Mouse (Mus musculus): Measurements from ENCODE around the gene Kantr. TPM values are rescaled to one million over a fixed set of nuclear protein-coding genes. Genes with fewer than 3 reads are reported as not detected.
A peak's percentile ranks its signal among the peaks of the same experiment; 100 is the strongest.
"Not testable (repeated sequence)": the region's sequence is repeated elsewhere in the genome, so short reads cannot be mapped to it uniquely, and the experiment has no call there.

Gene Kantr
- polyA plus RNA-seq, 1 experiment from 2014 or later: 19.2 TPM

DNA sequence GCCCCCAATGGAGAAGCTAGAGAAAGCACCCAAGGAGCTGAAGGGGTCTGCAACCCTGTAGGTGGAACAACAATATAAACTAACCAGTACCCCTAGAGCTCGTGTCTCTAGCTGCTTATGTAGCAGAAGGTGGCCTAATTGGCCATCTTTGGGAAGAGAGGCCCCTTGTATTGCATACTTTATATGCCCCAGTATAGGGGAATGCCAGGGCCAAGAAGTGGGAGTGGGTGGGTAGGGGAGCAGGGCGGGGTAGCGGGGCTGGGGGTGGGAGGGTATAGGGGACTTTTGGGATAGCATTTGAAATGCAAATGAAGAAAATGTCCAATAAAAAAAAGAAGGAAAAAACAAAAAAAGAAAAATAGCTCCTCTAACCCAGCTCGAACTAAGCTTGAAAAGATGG lies 8.8 kb upstream of the Kantr start:
- peaks cover 18% of the 10 kb centered on the region for H3K36me3 ChIP-seq (replicated peaks)
- not testable (repeated sequence) for H3K9ac ChIP-seq, H3K9me3 ChIP-seq
- H3K4me2 ChIP-seq: peak overlapping the region; percentile 30
- peaks cover 55% of the 10 kb centered on the region for H3K27me3 ChIP-seq
- H3K4me1 ChIP-seq: peaks cover 22% of the 10 kb centered on the region
- peak overlapping the region; percentile 97; the same call in 1 of the 2 replicates for H3K27ac ChIP-seq
- H3K4me3 ChIP-seq (replicated peaks): peak overlapping the region; percentile 27; the same call in 1 of the 2 replicates
- WGBS: 46% methylated on average over 4 of the region's 4 CpGs
- peak; percentile 42 for ATAC-seq (ENCODE audit: low FRiP score)

DNA sequence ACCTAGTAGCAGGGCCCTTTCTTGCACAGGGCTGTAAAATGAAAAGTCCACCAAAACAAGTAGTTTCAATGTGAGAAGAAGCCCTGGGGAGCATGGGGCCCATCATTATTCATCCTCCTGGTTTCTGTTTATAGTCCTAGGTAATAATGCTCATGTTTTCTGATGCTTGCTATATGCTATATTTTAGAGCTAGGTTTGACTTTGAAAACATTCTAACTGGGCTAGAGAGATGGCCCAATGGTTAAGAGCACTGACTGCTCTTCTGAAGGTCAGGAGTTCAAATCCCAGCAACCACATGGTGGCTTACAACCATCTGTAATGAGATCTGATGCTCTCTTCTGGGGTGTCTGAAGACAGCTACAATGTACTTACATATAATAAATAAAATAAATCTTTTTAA lies 2.1 kb upstream of the Kantr start:
- H3K4me3 ChIP-seq (replicated peaks); H3K4me1 ChIP-seq; H3K4me2 ChIP-seq; H3K36me3 ChIP-seq (replicated peaks); H3K9ac ChIP-seq; ATAC-seq (ENCODE audit: low FRiP score); H3K9me3 ChIP-seq; H3K27ac ChIP-seq: not testable (repeated sequence)
- peaks cover 41% of the 10 kb centered on the region for H3K27me3 ChIP-seq

DNA sequence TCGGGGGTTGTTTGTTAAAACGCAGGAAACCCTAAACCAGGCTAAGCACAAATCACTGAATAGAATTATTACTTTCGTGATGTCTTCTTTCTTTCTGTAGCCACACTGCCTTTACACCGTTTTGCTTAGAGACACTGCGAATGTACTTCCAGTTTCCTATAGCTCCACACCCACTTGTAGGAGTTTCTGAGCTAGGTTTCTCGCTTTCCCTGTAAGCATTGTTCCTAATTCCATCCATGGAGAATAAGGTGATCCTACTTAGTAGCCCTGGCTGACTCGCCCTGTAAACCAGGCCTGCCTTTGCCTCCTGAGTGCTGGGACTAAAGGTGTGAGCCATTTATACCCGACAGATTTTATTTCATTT lies 376 bp upstream of the Kantr start:
- Histone ChIP-seq H3K27me3 (peaks cover 40% of the 10 kb centered on the region), H3K4me2 (peak overlapping the region; percentile 43), H3K4me3 (replicated peaks) (peak overlapping the region; percentile 54; the same call in 1 of the 2 replicates), H3K9me3 (no peaks in the 10 kb centered on the region), H3K9ac (no peak overlapping the region), H3K4me1 (peaks cover 3% of the 10 kb centered on the region; the same call in 1 of the 2 replicates), H3K27ac (no peak overlapping the region), H3K36me3 (replicated peaks) (no peaks in the 10 kb centered on the region)
- 30% methylated on average over 8 of the region's 8 CpGs for WGBS
- 0 out of 2 replicates have a peak, but pooled peaks have one; percentile 17 for ATAC-seq (ENCODE audit: low FRiP score)

DNA sequence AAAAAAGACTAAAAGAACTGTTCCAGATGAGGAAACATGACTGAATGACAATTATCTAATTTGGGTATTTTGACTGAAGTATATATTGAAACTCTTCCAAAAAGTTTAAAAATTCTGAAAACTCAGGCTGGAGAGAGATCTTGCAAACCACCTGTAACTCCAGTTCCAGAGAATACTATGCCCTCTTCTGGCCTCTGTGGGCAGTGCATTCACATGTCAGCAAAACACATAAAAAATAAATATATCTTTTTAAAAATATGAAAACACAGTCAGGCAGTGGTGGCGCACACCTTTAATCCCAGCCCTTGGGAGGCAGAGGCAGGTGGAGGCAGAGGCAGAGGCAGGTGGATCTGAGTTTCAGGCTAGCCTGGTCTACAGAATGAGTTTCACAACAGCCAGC lies 3.7 kb downstream of the Kantr start:
- H3K4me1 ChIP-seq: peaks cover 3% of the 10 kb centered on the region; the same call in 1 of the 2 replicates
- no peak overlapping the region for H3K4me3 ChIP-seq (replicated peaks)
- H3K4me2 ChIP-seq: no peak overlapping the region
- WGBS: 87% methylated on average over 1 of the region's 1 CpGs
- no peaks in the 10 kb centered on the region for H3K36me3 ChIP-seq (replicated peaks)
- no peak overlapping the region for H3K27ac ChIP-seq
- no peak for ATAC-seq (ENCODE audit: low FRiP score)
- H3K9ac ChIP-seq: no peak overlapping the region
- H3K27me3 ChIP-seq: peaks cover 45% of the 10 kb centered on the region
- no peaks in the 10 kb centered on the region for H3K9me3 ChIP-seq

DNA sequence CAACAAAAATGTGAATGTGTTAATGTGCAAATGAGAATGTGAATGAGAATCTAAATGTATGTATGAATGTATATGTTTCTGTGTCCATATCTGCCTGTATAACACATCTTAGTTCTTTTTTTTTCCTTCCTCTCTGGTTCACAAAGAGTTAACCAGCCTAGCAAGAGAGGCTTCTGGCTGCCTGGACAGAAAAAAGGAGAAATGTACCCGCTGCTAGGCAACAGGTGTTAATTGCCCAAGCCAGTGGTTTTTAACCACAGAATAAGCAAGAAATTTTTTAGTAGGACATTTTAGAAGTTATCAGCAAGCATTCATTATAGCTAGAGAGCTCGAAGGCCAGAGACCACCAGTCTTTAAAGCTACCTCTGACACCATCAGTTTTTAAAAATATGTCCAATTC lies 4.5 kb downstream of the Kantr start:
- 46% methylated on average over 2 of the region's 2 CpGs for WGBS
- Histone ChIP-seq H3K27me3 (peaks cover 41% of the 10 kb centered on the region), H3K9me3 (no peaks in the 10 kb centered on the region), H3K27ac (no peak overlapping the region), H3K36me3 (replicated peaks) (no peaks in the 10 kb centered on the region), H3K4me3 (replicated peaks) (no peak overlapping the region), H3K4me1 (peaks cover 3% of the 10 kb centered on the region; the same call in 1 of the 2 replicates), H3K9ac (no peak overlapping the region), H3K4me2 (no peak overlapping the region)
- ATAC-seq (ENCODE audit: low FRiP score): no peak

DNA sequence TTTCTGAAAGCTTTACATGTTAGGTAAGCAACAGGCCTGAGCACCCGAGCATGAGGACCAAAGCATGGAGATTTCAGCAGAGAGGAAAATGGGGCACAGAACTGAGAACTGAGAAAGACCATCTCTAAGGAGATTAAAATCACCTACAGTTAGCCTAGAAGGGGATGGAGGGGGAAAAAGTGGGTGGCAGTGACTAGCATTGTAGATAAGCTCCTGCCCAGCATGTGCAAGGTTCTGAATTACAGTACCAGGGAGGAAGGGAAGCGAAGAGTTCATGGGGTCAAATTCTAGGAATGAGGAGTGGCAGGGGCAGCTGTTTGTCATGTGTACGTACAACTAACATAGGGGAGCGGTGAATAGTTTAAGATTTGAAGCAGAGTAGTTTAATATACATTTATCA lies 6.8 kb downstream of the Kantr start:
- Histone ChIP-seq H3K27me3 (peaks cover 29% of the 10 kb centered on the region), H3K4me2 (no peak overlapping the region), H3K27ac (no peak overlapping the region), H3K4me1 (no peaks in the 10 kb centered on the region), H3K9ac (no peak overlapping the region), H3K9me3 (no peaks in the 10 kb centered on the region), H3K4me3 (replicated peaks) (no peak overlapping the region), H3K36me3 (replicated peaks) (no peaks in the 10 kb centered on the region)
- WGBS: 89% methylated on average over 4 of the region's 4 CpGs
- no peak for ATAC-seq (ENCODE audit: low FRiP score)

DNA sequence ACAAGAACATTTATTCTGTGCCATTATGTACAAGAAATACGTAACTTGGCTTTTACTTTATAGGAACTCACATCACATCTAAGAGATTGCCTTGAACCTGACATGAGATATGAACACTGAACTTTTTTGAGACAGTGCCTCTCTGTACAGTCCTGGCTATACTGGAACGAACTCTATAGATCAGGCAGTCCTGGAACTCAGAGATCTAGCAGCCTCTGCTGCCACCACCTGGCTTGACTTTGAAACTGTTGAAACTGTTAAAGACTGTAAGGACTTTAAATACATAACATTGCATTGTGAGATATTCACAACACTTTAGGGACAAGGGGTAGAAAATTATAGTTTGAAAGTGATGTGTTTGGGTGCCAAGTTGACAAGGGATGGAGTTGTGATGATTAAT lies 19.4 kb downstream of the Kantr start:
- H3K27me3 ChIP-seq: peaks cover 24% of the 10 kb centered on the region
- H3K4me1 ChIP-seq: no peaks in the 10 kb centered on the region
- no peak overlapping the region for H3K4me2 ChIP-seq
- H3K36me3 ChIP-seq (replicated peaks): no peaks in the 10 kb centered on the region
- no peak overlapping the region for H3K27ac ChIP-seq
- WGBS: 66% methylated on average over 2 of the region's 2 CpGs
- H3K9me3 ChIP-seq: no peaks in the 10 kb centered on the region
- H3K9ac ChIP-seq: no peak overlapping the region
- H3K4me3 ChIP-seq (replicated peaks): no peak overlapping the region
- no peak for ATAC-seq (ENCODE audit: low FRiP score)

DNA sequence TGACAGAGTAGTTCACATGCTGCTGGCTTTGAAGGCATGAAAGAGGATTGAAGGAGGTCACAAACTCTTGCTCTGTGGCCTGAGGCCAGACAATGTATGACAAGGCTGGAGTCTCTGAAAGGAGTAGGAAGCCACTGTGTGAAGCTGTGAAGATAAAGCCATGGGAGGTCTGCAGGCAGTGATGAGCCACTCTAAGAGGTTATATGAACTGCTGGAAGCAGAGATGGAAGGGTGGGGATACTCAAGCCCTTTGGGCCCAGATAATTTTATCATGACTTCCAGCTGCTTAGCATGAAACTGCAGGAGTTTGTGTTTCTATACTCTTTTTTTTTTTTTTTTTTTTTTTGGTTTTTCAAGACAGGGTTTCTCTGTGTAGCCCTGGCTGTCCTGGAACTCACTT lies 19.9 kb downstream of the Kantr start:
- H3K4me1 ChIP-seq: no peaks in the 10 kb centered on the region
- H3K9me3 ChIP-seq: no peaks in the 10 kb centered on the region
- no peaks in the 10 kb centered on the region for H3K36me3 ChIP-seq (replicated peaks)
- no peak overlapping the region for H3K4me2 ChIP-seq
- ATAC-seq (ENCODE audit: low FRiP score): no peak
- H3K4me3 ChIP-seq (replicated peaks): no peak overlapping the region
- H3K27me3 ChIP-seq: peaks cover 24% of the 10 kb centered on the region
- no peak overlapping the region for H3K9ac ChIP-seq
- no peak overlapping the region for H3K27ac ChIP-seq

DNA sequence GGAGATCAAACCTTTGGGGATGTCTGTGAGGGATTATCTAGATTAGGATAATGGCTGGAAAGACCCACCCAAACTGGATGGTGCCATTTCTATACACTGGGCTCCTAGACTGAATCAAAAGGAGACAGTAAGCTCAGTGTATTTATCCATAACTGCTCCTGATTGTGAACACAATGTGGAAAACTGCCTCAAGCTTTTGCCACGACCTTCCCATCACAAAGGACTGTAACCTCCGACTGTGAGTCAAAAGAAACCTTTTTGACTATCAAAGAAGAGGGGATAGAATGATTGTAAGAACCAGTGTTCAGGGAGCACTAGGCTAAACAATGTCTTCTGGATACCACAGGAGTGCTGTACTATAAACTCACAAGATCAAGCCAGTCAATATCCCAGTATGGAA lies 21.1 kb downstream of the Kantr start:
- WGBS: 73% methylated on average over 2 of the region's 2 CpGs
- H3K36me3 ChIP-seq (replicated peaks): no peaks in the 10 kb centered on the region
- no peak overlapping the region for H3K9ac ChIP-seq
- peaks cover 30% of the 10 kb centered on the region for H3K27me3 ChIP-seq
- no peak overlapping the region for H3K4me2 ChIP-seq
- no peaks in the 10 kb centered on the region for H3K9me3 ChIP-seq
- no peak overlapping the region for H3K4me3 ChIP-seq (replicated peaks)
- H3K4me1 ChIP-seq: no peaks in the 10 kb centered on the region
- no peak overlapping the region for H3K27ac ChIP-seq
- no peak for ATAC-seq (ENCODE audit: low FRiP score)

DNA sequence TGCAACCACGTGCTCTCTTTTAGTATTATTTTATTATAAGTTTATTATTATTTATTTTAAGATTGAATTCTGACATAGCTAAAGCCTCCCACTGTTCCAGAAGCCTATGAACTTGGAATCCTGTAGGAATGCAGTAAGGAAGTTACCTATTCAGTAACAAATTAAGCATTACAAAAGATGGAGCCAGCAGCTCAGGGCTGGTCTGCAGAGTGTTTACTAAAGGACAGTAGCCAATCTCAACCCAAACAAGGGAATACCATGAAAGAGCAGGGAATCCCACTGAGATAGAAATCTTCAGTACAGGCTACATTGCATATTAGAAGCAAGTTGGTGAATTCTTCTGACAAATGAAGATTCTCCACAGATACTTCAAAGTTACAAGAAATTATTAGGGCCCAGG lies 40.3 kb downstream of the Kantr start:
- not testable (repeated sequence) for H3K9me3 ChIP-seq; H3K4me3 ChIP-seq (replicated peaks); H3K4me2 ChIP-seq; H3K27me3 ChIP-seq; ATAC-seq (ENCODE audit: low FRiP score); H3K36me3 ChIP-seq (replicated peaks); H3K9ac ChIP-seq; H3K27ac ChIP-seq; H3K4me1 ChIP-seq
- WGBS: 65% methylated on average over 1 of the region's 1 CpGs

DNA sequence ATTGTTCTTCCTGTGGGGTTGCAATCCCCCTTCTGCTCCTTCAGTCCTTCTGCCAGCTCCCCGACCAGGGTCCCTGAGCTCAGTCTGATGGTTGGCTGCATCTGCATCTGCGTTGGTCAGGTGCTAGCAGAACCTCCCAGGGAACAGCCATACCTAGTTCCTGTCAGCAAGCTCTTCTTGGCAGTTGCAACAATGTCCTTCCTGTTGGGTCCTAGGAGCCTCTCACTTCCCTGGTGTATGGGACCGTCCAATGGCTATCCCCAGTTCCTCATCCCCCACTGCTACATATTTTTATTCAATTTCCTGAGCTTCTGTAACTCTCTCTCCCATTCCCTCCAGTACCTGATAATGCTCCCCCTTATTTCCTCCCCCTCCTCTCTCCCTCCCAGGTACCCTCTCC lies 42.5 kb downstream of the Kantr start:
- Histone ChIP-seq H3K4me3 (replicated peaks) (no peak overlapping the region), H3K27ac (no peak overlapping the region), H3K4me2 (no peak overlapping the region), H3K27me3 (0 out of 2 replicates have a peak, but pooled peaks cover 4% of the 10 kb centered on the region), H3K4me1 (no peaks in the 10 kb centered on the region), H3K36me3 (replicated peaks) (no peaks in the 10 kb centered on the region), H3K9ac (no peak overlapping the region), H3K9me3 (no peaks in the 10 kb centered on the region)
- ATAC-seq (ENCODE audit: low FRiP score): no peak
- 84% methylated on average over 3 of the region's 3 CpGs for WGBS

DNA sequence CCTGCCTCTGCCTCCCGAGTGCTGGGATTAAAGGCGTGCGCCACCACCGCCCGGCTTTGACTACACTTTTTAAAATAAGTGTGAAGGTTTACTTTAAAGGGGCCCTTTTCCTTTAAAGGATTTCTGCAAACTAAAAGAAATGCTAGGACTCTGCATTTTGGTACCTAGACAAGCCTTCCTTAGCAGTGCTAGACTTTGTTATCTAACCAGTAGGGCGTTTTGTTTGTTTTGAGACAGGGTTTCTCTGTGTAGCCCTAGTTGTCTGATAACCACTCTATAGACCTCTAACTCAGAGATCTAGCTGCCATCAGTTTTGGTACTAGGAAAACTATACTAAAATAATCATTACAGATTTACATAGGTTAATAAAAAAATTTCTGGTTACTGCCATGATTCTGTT lies 47.9 kb downstream of the Kantr start:
- no peak overlapping the region for H3K27ac ChIP-seq
- WGBS: 94% methylated on average over 6 of the region's 6 CpGs
- no peak for ATAC-seq (ENCODE audit: low FRiP score)

DNA sequence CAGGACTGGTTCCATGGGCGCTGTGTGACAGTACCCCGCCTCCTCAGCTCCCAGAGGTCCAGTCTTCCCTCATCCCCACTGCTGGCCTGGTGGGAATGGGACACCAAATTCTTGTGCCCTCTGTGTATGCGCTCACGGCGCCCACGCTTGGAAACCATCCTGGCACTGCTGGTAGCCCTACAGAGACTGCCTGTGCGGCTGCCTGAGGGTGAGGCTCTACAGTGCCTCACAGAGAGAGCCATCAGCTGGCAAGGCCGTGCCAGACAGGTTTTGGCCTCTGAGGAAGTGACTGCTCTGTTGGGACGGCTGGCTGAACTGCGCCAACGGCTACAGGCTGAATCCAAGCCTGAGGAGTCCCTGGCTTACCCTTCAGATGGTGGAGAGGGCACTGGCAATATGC lies 56.1 kb downstream of the Kantr start:
- Histone ChIP-seq H3K9me3 (no peaks in the 10 kb centered on the region), H3K4me3 (replicated peaks) (no peak overlapping the region), H3K4me1 (no peaks in the 10 kb centered on the region), H3K27ac (no peak overlapping the region), H3K27me3 (no peaks in the 10 kb centered on the region), H3K4me2 (no peak overlapping the region), H3K36me3 (replicated peaks) (peaks cover 97% of the 10 kb centered on the region), H3K9ac (no peak overlapping the region)
- 94% methylated on average over 11 of the region's 11 CpGs for WGBS
- no peak for ATAC-seq (ENCODE audit: low FRiP score)

More for the DNA sequence above, 47.9 kb downstream of the Kantr start:
- H3K36me3 ChIP-seq (replicated peaks): peaks cover 20% of the 10 kb centered on the region
- H3K4me1 ChIP-seq: no peaks in the 10 kb centered on the region
- no peak overlapping the region for H3K4me3 ChIP-seq (replicated peaks)
- no peaks in the 10 kb centered on the region for H3K27me3 ChIP-seq
- no peak overlapping the region for H3K4me2 ChIP-seq
- H3K9ac ChIP-seq: no peak overlapping the region
- no peaks in the 10 kb centered on the region for H3K9me3 ChIP-seq

Measured in forebrain, embryonic 12.5 days (tissue).